Mouse (Mus musculus): ENCODE measurements around the gene Acnat1.
"Not testable (repeated sequence)": the region's sequence is repeated elsewhere in the genome, so short reads cannot be mapped to it uniquely, and the experiment has no call there.

Acnat1 gene

DNA sequence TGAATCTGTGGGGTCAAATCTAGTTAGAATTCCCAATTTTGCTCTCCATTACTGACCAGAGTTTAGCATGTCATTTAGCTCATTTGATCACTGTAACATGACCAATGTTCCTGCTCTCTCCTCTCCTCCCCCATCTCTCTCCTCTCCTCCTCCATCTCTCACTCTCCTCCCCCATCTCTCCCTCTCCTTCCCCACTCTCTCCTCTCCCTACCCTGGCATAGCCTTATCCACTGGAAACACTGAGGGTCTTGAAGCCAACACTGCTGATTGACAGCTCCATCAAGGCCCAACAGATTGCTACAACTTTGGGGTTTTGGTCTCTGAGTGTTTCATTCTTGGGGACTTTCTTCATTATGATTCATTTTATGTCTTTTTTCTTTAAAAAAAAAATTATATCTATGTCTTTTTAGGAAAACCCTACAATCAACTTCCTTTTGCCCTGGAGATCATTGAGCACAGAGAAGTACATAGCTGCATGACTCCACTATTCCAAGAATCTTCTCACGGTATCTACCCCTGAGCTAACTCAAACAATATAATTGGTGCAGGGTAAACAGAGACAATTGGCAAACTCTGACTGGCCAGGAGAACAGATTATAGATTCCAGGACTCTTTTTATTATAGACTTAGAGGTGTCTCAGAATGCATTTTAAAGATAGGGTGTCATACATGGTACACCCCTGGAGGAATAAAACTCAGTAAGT is 21.7 kb downstream of the Acnat1 start:
- DNase-seq: no peak

DNA sequence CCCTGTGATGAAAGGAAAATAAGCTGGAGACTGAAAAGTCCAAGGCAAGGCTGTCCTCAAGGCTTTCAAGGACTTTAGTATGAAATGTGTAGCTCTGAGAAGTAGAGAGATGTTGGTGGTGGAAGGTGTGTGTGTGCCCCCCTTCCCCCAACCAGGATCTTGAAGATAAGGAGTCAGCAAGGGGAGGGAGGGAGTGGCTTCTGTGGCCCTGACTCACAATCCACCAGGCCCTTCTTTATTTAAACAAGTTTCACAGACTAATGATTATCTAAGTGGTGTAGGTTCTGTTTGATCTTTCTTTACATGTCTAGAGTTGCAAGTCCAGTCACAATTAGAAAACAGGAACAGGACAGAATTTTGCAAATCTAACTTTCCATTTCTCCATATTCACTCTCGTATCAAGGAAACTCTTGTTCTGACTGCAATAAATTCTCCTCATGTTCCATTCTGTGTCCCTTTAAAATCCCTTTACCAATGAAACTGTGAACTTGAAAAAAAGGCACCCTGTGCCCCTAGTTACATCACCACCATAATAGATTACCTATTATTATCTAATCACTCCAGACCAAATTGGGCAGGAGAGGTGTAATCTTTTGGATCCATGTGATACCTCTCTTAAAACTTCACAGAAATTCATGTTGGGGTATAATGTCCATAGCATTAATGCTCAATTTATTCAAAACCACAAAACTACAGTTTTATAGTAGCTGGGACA is 22.4 kb downstream of the Acnat1 start:
- DNase-seq: not testable (repeated sequence)

- DNase-seq: not testable (repeated sequence)
Measured at GRCm38 (mm10) chr4:49436968-49437367, 36.7 kb downstream of the Acnat1 start.

- DNase-seq: not testable (repeated sequence)
Measured at GRCm38 (mm10) chr4:49410151-49410550, 63.6 kb downstream of the Acnat1 start.

GRCm38 (mm10) chr4:49407957-49408356 is 65.8 kb downstream of the Acnat1 start, which contains the start of gene Acnat2:
Gene Acnat2, minus strand, starts transcription at chr4:49408151.
- not testable (repeated sequence) for DNase-seq

Measured in cerebellum, postnatal 25 days (tissue).